8 mouse cellular contexts compared by ENCODE assay signal in genomic region chr17:46161710-46162109, GRCm38 (mm10). TPM values are rescaled to one million over a fixed set of nuclear protein-coding genes. Genes with fewer than 3 reads are reported as not detected.
DNase-seq lines count a peak whose midpoint lies in the region; ATAC-seq and TF ChIP-seq lines count a peak whose summit lies in the region.

No protein-coding gene starts in this region.

- peak overlapping the region; percentile 89 for H3K9ac ChIP-seq in embryonic facial prominence, embryonic 13.5 days
- peak overlapping the region; percentile 80 for H3K9ac ChIP-seq in intestine, embryonic 15.5 days
- peak overlapping the region; percentile 86 for H3K9ac ChIP-seq in neural tube, embryonic 13.5 days

- no peak for TF ChIP-seq POLR2A in lung, adult 2 months (IDR thresholded peaks at IDR 0.05; ENCODE audit: borderline replicate concordance, extremely low read depth, low read depth, low read length)

- no peaks in the 10 kb centered on the region for H3K9me3 ChIP-seq in embryonic facial prominence, embryonic 13.5 days
- no peaks in the 10 kb centered on the region for H3K9me3 ChIP-seq in intestine, embryonic 15.5 days
- H3K9me3 ChIP-seq in neural tube, embryonic 13.5 days, result no peaks in the 10 kb centered on the region

- no peak for DNase-seq in lung, adult 2 months
- no peak for DNase-seq in lung, postnatal 36 days
- no peak for DNase-seq in layer of hippocampus, adult 8-10 months (ENCODE audit: low spot score in 2 of 2)
- DNase-seq in adrenal gland, adult 8-10 months, result no peak
- DNase-seq in thymus, postnatal 36 days, result no peak

- peaks cover 4% of the 10 kb centered on the region; the same call in 1 of the 2 replicates for H3K4me1 ChIP-seq in lung, adult 2 months (ENCODE audit: control insufficient read depth, insufficient read depth, low read length)
- peaks cover 25% of the 10 kb centered on the region for H3K4me1 ChIP-seq in embryonic facial prominence, embryonic 13.5 days
- H3K4me1 ChIP-seq in intestine, embryonic 15.5 days (replicated peaks), result peaks cover 25% of the 10 kb centered on the region
- peaks cover 26% of the 10 kb centered on the region for H3K4me1 ChIP-seq in neural tube, embryonic 13.5 days (replicated peaks)

- H3K36me3 ChIP-seq in embryonic facial prominence, embryonic 13.5 days, result peaks cover 36% of the 10 kb centered on the region
- peaks cover 25% of the 10 kb centered on the region for H3K36me3 ChIP-seq in intestine, embryonic 15.5 days
- H3K36me3 ChIP-seq in neural tube, embryonic 13.5 days, result peaks cover 31% of the 10 kb centered on the region

- WGBS in lung, adult 2 months, result 32% methylated on average over 9 of the region's 9 CpGs
- 47% methylated on average over 9 of the region's 9 CpGs for WGBS in embryonic facial prominence, embryonic 13.5 days
- 43% methylated on average over 9 of the region's 9 CpGs for WGBS in intestine, embryonic 15.5 days
- WGBS in neural tube, embryonic 13.5 days, result 48% methylated on average over 9 of the region's 9 CpGs

- H3K27me3 ChIP-seq in embryonic facial prominence, embryonic 13.5 days, result no peaks in the 10 kb centered on the region
- H3K27me3 ChIP-seq in intestine, embryonic 15.5 days (replicated peaks), result no peaks in the 10 kb centered on the region
- no peaks in the 10 kb centered on the region for H3K27me3 ChIP-seq in neural tube, embryonic 13.5 days

- TF ChIP-seq CTCF in lung, adult 2 months (IDR thresholded peaks at IDR 0.05; ENCODE audit: insufficient read depth, low read length), result no peak

- H3K4me3 ChIP-seq in lung, adult 2 months (replicated peaks; ENCODE audit: extremely low read depth, low read depth, low read length), result peak overlapping the region; percentile 90
- H3K4me3 ChIP-seq in embryonic facial prominence, embryonic 13.5 days, result peak overlapping the region; percentile 80
- H3K4me3 ChIP-seq in intestine, embryonic 15.5 days (replicated peaks), result peak overlapping the region; percentile 86
- H3K4me3 ChIP-seq in neural tube, embryonic 13.5 days, result peak overlapping the region; percentile 81

- peak overlapping the region; percentile 81 for H3K27ac ChIP-seq in embryonic facial prominence, embryonic 13.5 days
- peak overlapping the region; percentile 72; the same call in 1 of the 2 replicates for H3K27ac ChIP-seq in intestine, embryonic 15.5 days
- H3K27ac ChIP-seq in neural tube, embryonic 13.5 days (replicated peaks), result peak overlapping the region; percentile 69

- ATAC-seq in embryonic facial prominence, embryonic 13.5 days (ENCODE audit: insufficient number of reproducible peaks, insufficient read depth, low FRiP score, low TSS enrichment, low read depth), result no peak
- ATAC-seq in intestine, embryonic 15.5 days, result no peak
- ATAC-seq in neural tube, embryonic 13.5 days (ENCODE audit: low read depth), result no peak

- H3K4me2 ChIP-seq in embryonic facial prominence, embryonic 13.5 days, result peak overlapping the region; percentile 67
- peak overlapping the region; percentile 74 for H3K4me2 ChIP-seq in intestine, embryonic 15.5 days (replicated peaks)
- peak overlapping the region; percentile 66 for H3K4me2 ChIP-seq in neural tube, embryonic 13.5 days

RNA-seq across cellular contexts. Expression of gene Gtpbp2, which starts 0.9 kb away (rescaled TPM):
- 134 and 161 TPM in 2 replicates for polyA plus RNA-seq in lung, adult 2 months (2012; rRNA removed)
- 45.4 and 49.0 TPM in 2 replicates for polyA plus RNA-seq in embryonic facial prominence, embryonic 13.5 days (2015; fragmentation: Nextera tagmentation; extraction: Ambion mirVana)
- polyA plus RNA-seq in intestine, embryonic 15.5 days (2015; fragmentation: Nextera tagmentation; extraction: Ambion mirVana), result 25.1 and 32.4 TPM in 2 replicates
- 35.9 and 38.2 TPM in 2 replicates for polyA plus RNA-seq in neural tube, embryonic 13.5 days (2015; fragmentation: Nextera tagmentation; extraction: Ambion mirVana)
- 100 to 1,000 TPM; 114 to 165 (median 136) TPM for total RNA-seq in layer of hippocampus, adult 8-10 months (2022)
- total RNA-seq in adrenal gland, adult 8-10 months (2022), result 100 to 1,000 TPM in 1 of 4 experiments, 10 to 100 TPM in 3; 69.9 to 108 (median 89.8) TPM

RNA-seq across cellular contexts. Expression of gene Mad2l1bp, which starts 8.4 kb away (rescaled TPM):
- 13.1 and 13.8 TPM in 2 replicates for polyA plus RNA-seq in lung, adult 2 months (2012; rRNA removed)
- 32.7 and 36.9 TPM in 2 replicates for polyA plus RNA-seq in embryonic facial prominence, embryonic 13.5 days (2015; fragmentation: Nextera tagmentation; extraction: Ambion mirVana)
- 33.8 and 36.3 TPM in 2 replicates for polyA plus RNA-seq in intestine, embryonic 15.5 days (2015; fragmentation: Nextera tagmentation; extraction: Ambion mirVana)
- 24.1 and 30.8 TPM in 2 replicates for polyA plus RNA-seq in neural tube, embryonic 13.5 days (2015; fragmentation: Nextera tagmentation; extraction: Ambion mirVana)
- 10 to 100 TPM in 3 of 4 experiments, 1 to 10 TPM in 1; 10.0 to 12.4 (median 10.3) TPM for total RNA-seq in layer of hippocampus, adult 8-10 months (2022)
- total RNA-seq in adrenal gland, adult 8-10 months (2022), result 10 to 100 TPM; 16.5 to 22.1 (median 18.8) TPM

RNA-seq across cellular contexts. Expression of gene Rsph9, which starts 17.7 kb away (rescaled TPM):
- 26.0 and 28.1 TPM in 2 replicates for polyA plus RNA-seq in lung, adult 2 months (2012; rRNA removed)
- 10.6 and 11.7 TPM in 2 replicates for polyA plus RNA-seq in embryonic facial prominence, embryonic 13.5 days (2015; fragmentation: Nextera tagmentation; extraction: Ambion mirVana)
- 8.1 and 8.6 TPM in 2 replicates for polyA plus RNA-seq in intestine, embryonic 15.5 days (2015; fragmentation: Nextera tagmentation; extraction: Ambion mirVana)
- polyA plus RNA-seq in neural tube, embryonic 13.5 days (2015; fragmentation: Nextera tagmentation; extraction: Ambion mirVana), result 17.3 and 19.9 TPM in 2 replicates
- total RNA-seq in layer of hippocampus, adult 8-10 months (2022), result 10 to 100 TPM; 24.8 to 32.8 (median 28.2) TPM
- total RNA-seq in adrenal gland, adult 8-10 months (2022), result 10 to 100 TPM in 3 of 4 experiments, 1 to 10 TPM in 1; 6.0 to 21.4 (median 15.3) TPM

RNA-seq across cellular contexts. Expression of gene Polh, which starts 40.7 kb away (rescaled TPM):
- polyA plus RNA-seq in lung, adult 2 months (2012; rRNA removed), result 3.4 and 4.2 TPM in 2 replicates
- 20.4 and 24.4 TPM in 2 replicates for polyA plus RNA-seq in embryonic facial prominence, embryonic 13.5 days (2015; fragmentation: Nextera tagmentation; extraction: Ambion mirVana)
- 13.4 and 14.8 TPM in 2 replicates for polyA plus RNA-seq in intestine, embryonic 15.5 days (2015; fragmentation: Nextera tagmentation; extraction: Ambion mirVana)
- polyA plus RNA-seq in neural tube, embryonic 13.5 days (2015; fragmentation: Nextera tagmentation; extraction: Ambion mirVana), result 8.0 and 8.4 TPM in 2 replicates
- total RNA-seq in layer of hippocampus, adult 8-10 months (2022), result 1 to 10 TPM; 6.6 to 7.7 (median 6.9) TPM
- 10 to 100 TPM; 37.5 to 44.0 (median 40.7) TPM for total RNA-seq in adrenal gland, adult 8-10 months (2022)

RNA-seq across cellular contexts. Expression of gene Xpo5, which starts 40.9 kb away (rescaled TPM):
- 15.2 and 19.6 TPM in 2 replicates for polyA plus RNA-seq in lung, adult 2 months (2012; rRNA removed)
- polyA plus RNA-seq in embryonic facial prominence, embryonic 13.5 days (2015; fragmentation: Nextera tagmentation; extraction: Ambion mirVana), result 43.6 and 43.8 TPM in 2 replicates
- polyA plus RNA-seq in intestine, embryonic 15.5 days (2015; fragmentation: Nextera tagmentation; extraction: Ambion mirVana), result 31.6 and 31.9 TPM in 2 replicates
- 34.3 and 35.2 TPM in 2 replicates for polyA plus RNA-seq in neural tube, embryonic 13.5 days (2015; fragmentation: Nextera tagmentation; extraction: Ambion mirVana)
- total RNA-seq in layer of hippocampus, adult 8-10 months (2022), result 10 to 100 TPM; 39.5 to 54.2 (median 46.8) TPM
- 10 to 100 TPM; 70.8 to 95.4 (median 74.0) TPM for total RNA-seq in adrenal gland, adult 8-10 months (2022)
